Mouse (Mus musculus): ENCODE data around the gene Psmd5. TPM values are rescaled to one million over a fixed set of nuclear protein-coding genes. Genes with fewer than 3 reads are reported as not detected.
A peak's percentile ranks its signal among the peaks of the same experiment; 100 is the strongest.
"Not testable (repeated sequence)": the region's sequence is repeated elsewhere in the genome, so short reads cannot be mapped to it uniquely, and the experiment has no call there.

Gene Psmd5
- total RNA-seq, 2 experiments from 2014 or later, result 36.1 to 43.1 TPM

GRCm38 (mm10) chr2:34882757-34883156, 8.0 kb upstream of the Psmd5 start:
- no peak for TF ChIP-seq CTCF (conservative IDR thresholded peaks at IDR 0.05)
- no peak overlapping the region for H3K27ac ChIP-seq
- DNase-seq (ENCODE audit: low spot score in 2 of 2), result no peak
- no peak overlapping the region for H3K4me3 ChIP-seq

GRCm38 (mm10) chr2:34880054-34880453, 5.3 kb upstream of the Psmd5 start:
- no peak for DNase-seq (ENCODE audit: low spot score in 2 of 2)
- TF ChIP-seq CTCF (conservative IDR thresholded peaks at IDR 0.05), result no peak
- H3K27ac ChIP-seq, result no peak overlapping the region
- no peak overlapping the region for H3K4me3 ChIP-seq

GRCm38 (mm10) chr2:34874271-34874670, 497 bp downstream of the Psmd5 start, which contains the start of gene Cutal:
TSS of gene Cutal (plus strand) at chr2:34874396.
- no peak for TF ChIP-seq CTCF (conservative IDR thresholded peaks at IDR 0.05)
- DNase-seq (ENCODE audit: low spot score in 2 of 2), result no peak
- Histone ChIP-seq H3K4me3 (peak within 1 kb of the TSS; percentile 26; the same call in 1 of the 2 replicates), H3K27ac (no peak within 1 kb of the TSS)

GRCm38 (mm10) chr2:34870520-34871474, 4.0 kb downstream of the Psmd5 start:
- peak; percentile 90 to 94 for DNase-seq (ENCODE audit: low spot score in 2 of 2)
- H3K27ac ChIP-seq, result peak overlapping the region; percentile 92
- H3K4me3 ChIP-seq, result peak overlapping the region; percentile 93
- TF ChIP-seq CTCF (conservative IDR thresholded peaks at IDR 0.05), result no peak

- no peak for DNase-seq (ENCODE audit: low spot score in 2 of 2)
- no peak for TF ChIP-seq CTCF (conservative IDR thresholded peaks at IDR 0.05)
- H3K27ac ChIP-seq, result no peak overlapping the region
- H3K4me3 ChIP-seq, result peak overlapping the region; percentile 93
Measured at GRCm38 (mm10) chr2:34869680-34870079, 5.1 kb downstream of the Psmd5 start.

- no peak overlapping the region for H3K27ac ChIP-seq
- TF ChIP-seq CTCF (conservative IDR thresholded peaks at IDR 0.05), result no peak
- DNase-seq (ENCODE audit: low spot score in 2 of 2), result no peak
- no peak overlapping the region for H3K4me3 ChIP-seq
Measured at GRCm38 (mm10) chr2:34857728-34858127, 17.0 kb downstream of the Psmd5 start.

- no peak overlapping the region for H3K27ac ChIP-seq
- no peak overlapping the region for H3K4me3 ChIP-seq
- DNase-seq (ENCODE audit: low spot score in 2 of 2), result no peak
- TF ChIP-seq CTCF (conservative IDR thresholded peaks at IDR 0.05), result peak; percentile 43
Measured at GRCm38 (mm10) chr2:34855265-34855664, 19.5 kb downstream of the Psmd5 start.

- H3K27ac ChIP-seq, result no peak overlapping the region
- no peak for DNase-seq (ENCODE audit: low spot score in 2 of 2)
- no peak for TF ChIP-seq CTCF (conservative IDR thresholded peaks at IDR 0.05)
- H3K4me3 ChIP-seq, result no peak overlapping the region
Measured at GRCm38 (mm10) chr2:34847702-34848101, 27.1 kb downstream of the Psmd5 start.

- no peak for TF ChIP-seq CTCF (conservative IDR thresholded peaks at IDR 0.05)
- Histone ChIP-seq H3K4me3 (no peak overlapping the region), H3K27ac (no peak overlapping the region; the same call in 1 of the 2 replicates)
- DNase-seq (ENCODE audit: low spot score in 2 of 2), result no peak
Measured at GRCm38 (mm10) chr2:34843211-34843939, 31.4 kb downstream of the Psmd5 start.

GRCm38 (mm10) chr2:34841706-34842105, 33.1 kb downstream of the Psmd5 start:
- TF ChIP-seq CTCF (conservative IDR thresholded peaks at IDR 0.05), result no peak
- peak; percentile 63 to 84 for DNase-seq (ENCODE audit: low spot score in 2 of 2)
- Histone ChIP-seq H3K4me3 (no peak overlapping the region), H3K27ac (0 out of 2 replicates have a peak overlapping the region, but pooled peaks have one; percentile 43)

GRCm38 (mm10) chr2:34840143-34840542, 34.6 kb downstream of the Psmd5 start:
- not testable (repeated sequence) for H3K27ac ChIP-seq; H3K4me3 ChIP-seq; DNase-seq (ENCODE audit: low spot score in 2 of 2)
- TF ChIP-seq CTCF (conservative IDR thresholded peaks at IDR 0.05), result peak; percentile 51

- no peak for DNase-seq (ENCODE audit: low spot score in 2 of 2)
- no peak overlapping the region for H3K27ac ChIP-seq
- no peak for TF ChIP-seq CTCF (conservative IDR thresholded peaks at IDR 0.05)
- no peak overlapping the region for H3K4me3 ChIP-seq
Measured at GRCm38 (mm10) chr2:34835669-34836068, 39.1 kb downstream of the Psmd5 start.

GRCm38 (mm10) chr2:34833624-34834023, 41.1 kb downstream of the Psmd5 start:
- no peak for DNase-seq (ENCODE audit: low spot score in 2 of 2)

GRCm38 (mm10) chr2:34832766-34833457, 41.9 kb downstream of the Psmd5 start, which contains the start of gene Gm34653:
TSS of gene Gm34653 (plus strand) at chr2:34833007.
- not testable (repeated sequence) for DNase-seq (ENCODE audit: low spot score in 2 of 2); H3K4me3 ChIP-seq; H3K27ac ChIP-seq

More at GRCm38 (mm10) chr2:34833624-34834023, 41.1 kb downstream of the Psmd5 start:
- no peak overlapping the region for H3K27ac ChIP-seq
- TF ChIP-seq CTCF (conservative IDR thresholded peaks at IDR 0.05), result no peak
- H3K4me3 ChIP-seq, result no peak overlapping the region

- not testable (repeated sequence) for H3K4me3 ChIP-seq; H3K27ac ChIP-seq; DNase-seq (ENCODE audit: low spot score in 2 of 2)
Measured at GRCm38 (mm10) chr2:34830066-34830465, 44.7 kb downstream of the Psmd5 start.

Measured in layer of hippocampus, adult 2 months (tissue).